Mouse (Mus musculus) left cerebral cortex, postnatal 14 days (tissue): ENCODE data around the gene Manba. TPM values are rescaled to one million over a fixed set of nuclear protein-coding genes. Genes with fewer than 3 reads are reported as not detected.
A peak's percentile ranks its signal among the peaks of the same experiment; 100 is the strongest.
"Not testable (repeated sequence)": the region's sequence is repeated elsewhere in the genome, so short reads cannot be mapped to it uniquely, and the experiment has no call there.

ENCODE experiments used
- DNase-seq, 2 experiments: peaks; one replicate each; pipeline ENCODE4 v3.0.0; 2021 to 2022; ENCODE audit warnings: low spot score in 2 of 2, mixed read lengths in 1 of 2
- intact Hi-C: fragments of 180-260 bp; cut with DNase I; formaldehyde crosslinking; loops from one replicate; pipeline ENCODE4 v1.15.1; 2025
- long read RNA-seq, 2 experiments: library from polyadenylated mRNA; stranded (forward); transcript quantifications; one replicate each; pipeline ENCODE4 v2.0.0; 2021
- total RNA-seq, 2 experiments: library from RNA; stranded (reverse); gene quantifications; 2 replicates each; pipeline ENCODE4 v1.2.3; 2021

Manba gene
- 1 to 10 TPM; 6.8 to 7.9 TPM for total RNA-seq
- long read RNA-seq, experiment 1, transcript Manba-201 (17 exons, 3,675 nt), result major isoform, 8 of 10 reads
- long read RNA-seq, experiment 1, partial matches to known transcripts, result 0 of 10 reads
- long read RNA-seq, experiment 1, other reads (novel, unspliced or antisense), result 2 of 10 reads
- long read RNA-seq, experiment 2, partial matches to known transcripts, result 0 of 4 reads
- long read RNA-seq, experiment 2, other reads (novel, unspliced or antisense), result 0 of 4 reads

- intact Hi-C loops, result no loop called here
Measured at GRCm38 (mm10) chr3:135485128-135485899, at the start of gene Manba. Gene Manba, plus strand, starts transcription at chr3:135485611.

GRCm38 (mm10) chr3:135436901-135437616 lies 48.4 kb upstream of the Manba start:
- no peak for DNase-seq
- intact Hi-C loops, result loop anchor here (10.0 kb wide), 1 partner anchor 278 kb away; no protein-coding TSS in a partner anchor

More at GRCm38 (mm10) chr3:135485128-135485899, at the start of gene Manba:
- peak; percentile 34 to 64 for DNase-seq

- intact Hi-C loops, result loop anchor here (1.0 to 10.0 kb wide), 2 partner anchors 15 to 277 kb away; partner anchors contain the start of gene Cisd2
- peak; percentile 99 for DNase-seq
Measured at GRCm38 (mm10) chr3:135437758-135438495, 47.5 kb upstream of the Manba start, which contains the start of gene Ube2d3. Gene Ube2d3, plus strand, starts transcription at chr3:135438149.

- peak; percentile 95 to 96 for DNase-seq
- intact Hi-C loops, result loop anchor here (1.0 to 10.0 kb wide), 2 partner anchors 15 to 276 kb away; partner anchors contain the start of gene Cisd2
Measured at GRCm38 (mm10) chr3:135438531-135438912, 46.9 kb upstream of the Manba start.

GRCm38 (mm10) chr3:135438913-135439531 lies 46.4 kb upstream of the Manba start:
- intact Hi-C loops, result loop anchor here (1.0 to 10.0 kb wide), 2 partner anchors 16 to 276 kb away; partner anchors contain the start of gene Cisd2
- DNase-seq, result peak; percentile 69 to 75

GRCm38 (mm10) chr3:135439651-135440050 lies 45.8 kb upstream of the Manba start:
- no peak for DNase-seq
- intact Hi-C loops, result loop anchor here (10.0 kb wide), 1 partner anchor 275 kb away; no protein-coding TSS in a partner anchor

GRCm38 (mm10) chr3:135440221-135440620 lies 45.2 kb upstream of the Manba start:
- peak; percentile 33 to 74 for DNase-seq
- intact Hi-C loops, result no loop called here

GRCm38 (mm10) chr3:135440621-135441020 lies 44.8 kb upstream of the Manba start:
- intact Hi-C loops, result no loop called here

GRCm38 (mm10) chr3:135444930-135445329 lies 40.5 kb upstream of the Manba start:
- no peak for DNase-seq
- intact Hi-C loops, result no loop called here

More at GRCm38 (mm10) chr3:135440621-135441020, 44.8 kb upstream of the Manba start:
- DNase-seq, result no peak

GRCm38 (mm10) chr3:135458981-135459380 lies 26.4 kb upstream of the Manba start:
- DNase-seq, result no peak
- intact Hi-C loops, result no loop called here

GRCm38 (mm10) chr3:135468402-135468801 lies 17.0 kb upstream of the Manba start:
- intact Hi-C loops, result no loop called here
- DNase-seq, result no peak

GRCm38 (mm10) chr3:135469146-135469545 lies 16.3 kb upstream of the Manba start:
- intact Hi-C loops, result no loop called here
- no peak for DNase-seq

- intact Hi-C loops, result no loop called here
Measured at GRCm38 (mm10) chr3:135469974-135470373, 15.4 kb upstream of the Manba start.

GRCm38 (mm10) chr3:135470823-135471222 lies 14.6 kb upstream of the Manba start:
- intact Hi-C loops, result no loop called here
- DNase-seq, result no peak

More at GRCm38 (mm10) chr3:135469974-135470373, 15.4 kb upstream of the Manba start:
- peak; percentile 68 to 72 for DNase-seq

GRCm38 (mm10) chr3:135475025-135475424 lies 10.4 kb upstream of the Manba start:
- intact Hi-C loops, result no loop called here
- DNase-seq, result no peak

GRCm38 (mm10) chr3:135476286-135476685 lies 9.1 kb upstream of the Manba start:
- intact Hi-C loops, result no loop called here
- DNase-seq, result peak; percentile 25 to 46

GRCm38 (mm10) chr3:135476977-135477376 lies 8.4 kb upstream of the Manba start:
- intact Hi-C loops, result no loop called here
- no peak for DNase-seq

GRCm38 (mm10) chr3:135479090-135479489 lies 6.3 kb upstream of the Manba start:
- DNase-seq, intact Hi-C loops: not testable (repeated sequence)
